Mouse (Mus musculus): ENCODE data around the gene Kcnq1.

- TF ChIP-seq POLR2A (IDR thresholded peaks at IDR 0.05; ENCODE audit: borderline replicate concordance, insufficient read depth, low read length) = no peak
- TF ChIP-seq CTCF (IDR thresholded peaks at IDR 0.05; ENCODE audit: borderline replicate concordance, insufficient read depth, low read depth, low read length) = no peak
Observed at GRCm38 (mm10) chr7:143320367-143320766, 214.2 kb downstream of the Kcnq1 start.
